Mouse (Mus musculus) c-Kit-negative CD71-positive TER-119-positive erythroid progenitor cells, embryonic 14.5 days (primary cell): ENCODE measurements around the gene Adck2.

Experiments used
- DNase-seq: peaks from one replicate; pipeline ENCODE4 v3.0.0-alpha.2; 2013; ENCODE audit warnings: low read depth, low spot score

Adck2 gene

GRCm38 (mm10) chr6:39573791-39574554 lies at the start of gene Adck2:
Gene Adck2, plus strand, starts transcription at chr6:39573873.
- peak; percentile 52 for DNase-seq

GRCm38 (mm10) chr6:39526797-39527196 lies 46.9 kb upstream of the Adck2 start:
- DNase-seq, result no peak

GRCm38 (mm10) chr6:39527337-39527784 lies 46.3 kb upstream of the Adck2 start:
- DNase-seq, result no peak

- no peak for DNase-seq
These were observed 45.9 kb upstream of the Adck2 start for GRCm38 (mm10) chr6:39527811-39528210.

GRCm38 (mm10) chr6:39528671-39529535 lies 44.8 kb upstream of the Adck2 start:
- no peak for DNase-seq

- DNase-seq, result no peak
These were observed 38.7 kb upstream of the Adck2 start for GRCm38 (mm10) chr6:39534944-39535343.

- no peak for DNase-seq
These were observed 37.1 kb upstream of the Adck2 start for GRCm38 (mm10) chr6:39536621-39537020.

- DNase-seq, result no peak
These were observed 36.4 kb upstream of the Adck2 start for GRCm38 (mm10) chr6:39537276-39537675.

- no peak for DNase-seq
These were observed 35.4 kb upstream of the Adck2 start for GRCm38 (mm10) chr6:39538227-39538626.

GRCm38 (mm10) chr6:39539679-39540155 lies 34.0 kb upstream of the Adck2 start:
- no peak for DNase-seq

GRCm38 (mm10) chr6:39540563-39540962 lies 33.1 kb upstream of the Adck2 start:
- DNase-seq, result no peak

- DNase-seq, result no peak
These were observed 30.8 kb upstream of the Adck2 start for GRCm38 (mm10) chr6:39542631-39543597.

GRCm38 (mm10) chr6:39543769-39544420 lies 29.8 kb upstream of the Adck2 start:
- DNase-seq, result no peak

- no peak for DNase-seq
These were observed 28.2 kb upstream of the Adck2 start for GRCm38 (mm10) chr6:39545474-39545873.

GRCm38 (mm10) chr6:39548030-39548429 lies 25.6 kb upstream of the Adck2 start:
- DNase-seq, result no peak

GRCm38 (mm10) chr6:39551981-39552636 lies 21.6 kb upstream of the Adck2 start:
- DNase-seq, result no peak

- DNase-seq, result no peak
These were observed 18.6 kb upstream of the Adck2 start for GRCm38 (mm10) chr6:39554888-39555647.

GRCm38 (mm10) chr6:39555648-39555945 lies 18.1 kb upstream of the Adck2 start:
- DNase-seq, result no peak

- no peak for DNase-seq
These were observed 16.6 kb upstream of the Adck2 start for GRCm38 (mm10) chr6:39556900-39557659.
